Mouse (Mus musculus) embryo, embryonic 11 days (tissue): Measurements from ENCODE around the gene Ddx60.
A peak's percentile ranks its signal among the peaks of the same experiment; 100 is the strongest.
"Not testable (repeated sequence)": the region's sequence is repeated elsewhere in the genome, so short reads cannot be mapped to it uniquely, and the experiment has no call there.

Experiments used
- DNase-seq: peaks from one replicate; pipeline ENCODE4 v3.0.0-alpha.2; 2015

Ddx60 gene

GRCm38 (mm10) chr8:61927777-61928494 is at the start of gene Ddx60:
Ddx60 (plus strand) TSS chr8:61928087.
- DNase-seq: peak; percentile 42

- peak; percentile 68 for DNase-seq
These were observed 33.8 kb upstream of the Ddx60 start for GRCm38 (mm10) chr8:61894062-61894461.

DNA sequence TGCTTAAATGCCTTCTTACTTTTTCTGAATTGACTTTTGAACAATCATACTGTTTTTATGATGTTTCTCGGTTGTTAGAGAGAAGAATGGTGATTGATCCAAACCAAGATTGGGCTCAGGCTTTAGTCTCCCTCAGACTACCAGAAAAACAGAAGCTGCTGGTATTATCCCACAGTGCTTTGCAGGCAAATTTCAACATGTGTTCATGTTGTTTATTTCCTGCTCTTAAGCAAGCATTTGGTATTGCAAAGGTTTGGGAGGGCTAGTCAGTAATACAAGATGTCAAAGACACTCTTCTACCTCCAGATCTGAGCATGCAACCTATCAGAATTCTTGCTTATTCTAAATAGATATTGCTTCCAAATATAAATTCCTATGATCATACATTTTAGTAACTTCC is 31.1 kb upstream of the Ddx60 start:
- no peak for DNase-seq

DNA sequence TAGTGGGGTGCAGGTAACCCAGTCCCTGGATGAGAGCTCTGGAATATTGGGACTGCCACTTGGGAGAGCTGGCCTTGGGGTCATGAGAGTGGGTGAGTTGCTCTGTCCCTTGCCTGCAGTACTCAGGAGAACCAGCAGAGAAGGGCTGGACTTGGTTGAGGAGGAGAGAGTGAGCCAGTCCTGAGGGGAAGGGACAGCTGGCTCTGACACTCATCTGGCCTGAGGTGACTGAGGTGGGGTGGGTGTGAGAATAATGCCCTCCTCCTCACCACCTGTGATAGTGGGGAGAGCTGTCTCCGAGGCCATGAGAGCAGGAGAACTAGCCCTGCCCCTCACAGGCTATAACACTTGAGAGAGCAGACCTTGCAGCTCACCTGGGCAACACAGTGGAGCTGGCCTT is 30.5 kb upstream of the Ddx60 start:
- no peak for DNase-seq

DNA sequence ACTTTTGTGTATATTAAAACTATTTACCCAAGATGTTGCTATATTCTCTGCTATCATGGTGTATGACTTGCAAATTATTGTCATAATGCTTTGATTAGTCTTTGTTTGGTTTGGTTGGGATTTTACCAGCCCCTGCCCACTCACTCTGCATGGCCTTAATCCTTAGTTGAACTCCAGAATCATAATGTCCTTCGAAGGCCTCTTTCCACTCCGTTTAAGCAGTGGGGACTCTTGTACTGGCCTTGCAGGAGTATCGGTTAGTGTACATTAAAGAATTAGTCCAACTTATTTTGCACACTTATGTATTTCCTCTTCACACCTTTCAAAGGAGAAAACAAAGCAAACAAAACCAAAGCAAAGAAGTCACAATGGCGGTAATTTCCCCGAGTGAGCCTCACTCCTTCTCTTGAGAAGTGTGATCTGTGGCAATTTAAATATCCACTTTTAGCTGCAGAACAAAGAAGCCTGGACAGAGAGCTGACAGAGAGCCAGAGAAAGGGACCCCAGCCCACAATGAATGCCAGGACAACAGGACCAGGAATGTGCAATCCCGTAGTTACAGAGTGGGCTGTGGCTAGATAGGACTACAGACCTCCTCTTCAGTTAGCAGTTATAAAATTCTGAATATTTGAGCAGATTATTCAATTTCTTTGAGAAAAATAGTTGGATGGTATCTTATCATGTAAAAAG is 26.7 kb upstream of the Ddx60 start:
- peak; percentile 44 for DNase-seq

GRCm38 (mm10) chr8:61902521-61902920 is 25.4 kb upstream of the Ddx60 start, which contains the start of gene Palld:
Palld (minus strand) TSS chr8:61902690.
- no peak for DNase-seq

GRCm38 (mm10) chr8:61908303-61909215 is 19.3 kb upstream of the Ddx60 start:
- peak; percentile 47 for DNase-seq

DNA sequence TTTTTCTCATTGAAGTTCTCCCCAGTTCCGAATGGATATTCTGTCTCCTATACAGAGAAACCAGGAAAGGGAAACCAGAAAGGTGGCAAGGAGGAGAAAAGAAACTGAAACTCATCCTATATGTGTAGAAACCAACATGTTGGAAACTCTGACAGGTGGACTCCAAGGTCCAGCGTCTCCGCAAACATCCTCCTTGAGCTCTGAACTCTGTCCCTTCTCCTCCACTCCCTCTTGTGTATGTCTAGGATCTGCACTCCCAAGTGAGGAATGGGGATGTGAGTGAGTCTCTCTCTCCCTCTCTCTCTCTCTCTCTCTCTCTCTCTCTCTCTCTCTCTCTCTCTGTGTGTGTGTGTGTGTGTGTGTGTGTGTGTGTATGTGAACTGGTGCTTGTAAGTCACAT is 18.6 kb upstream of the Ddx60 start:
- no peak for DNase-seq

- no peak for DNase-seq
These were observed 15.1 kb upstream of the Ddx60 start for GRCm38 (mm10) chr8:61912817-61913216.

- DNase-seq: no peak
These were observed 13.9 kb upstream of the Ddx60 start for GRCm38 (mm10) chr8:61913957-61914356.

GRCm38 (mm10) chr8:61917287-61917686 is 10.6 kb upstream of the Ddx60 start:
- no peak for DNase-seq

GRCm38 (mm10) chr8:61919145-61919788 is 8.6 kb upstream of the Ddx60 start:
- no peak for DNase-seq

DNA sequence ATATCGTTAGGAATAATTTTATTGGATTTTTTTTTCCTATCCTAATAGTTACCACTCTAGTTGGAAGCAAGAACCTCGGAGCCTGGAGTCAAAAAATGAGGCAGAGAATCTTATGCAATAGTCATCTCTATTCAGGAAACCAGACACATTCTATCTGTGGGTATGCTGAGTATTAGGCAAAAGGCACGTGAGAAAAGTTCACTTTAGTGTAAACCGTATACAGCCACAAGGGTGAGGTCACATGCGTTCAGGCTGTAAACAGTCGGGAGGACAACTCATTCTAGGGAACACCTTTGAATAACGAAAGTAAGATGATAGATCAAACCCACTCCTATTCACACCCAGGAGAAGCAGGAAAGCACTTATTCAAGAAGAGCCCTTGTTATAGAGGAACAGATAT is 7.5 kb upstream of the Ddx60 start:
- DNase-seq: no peak

DNA sequence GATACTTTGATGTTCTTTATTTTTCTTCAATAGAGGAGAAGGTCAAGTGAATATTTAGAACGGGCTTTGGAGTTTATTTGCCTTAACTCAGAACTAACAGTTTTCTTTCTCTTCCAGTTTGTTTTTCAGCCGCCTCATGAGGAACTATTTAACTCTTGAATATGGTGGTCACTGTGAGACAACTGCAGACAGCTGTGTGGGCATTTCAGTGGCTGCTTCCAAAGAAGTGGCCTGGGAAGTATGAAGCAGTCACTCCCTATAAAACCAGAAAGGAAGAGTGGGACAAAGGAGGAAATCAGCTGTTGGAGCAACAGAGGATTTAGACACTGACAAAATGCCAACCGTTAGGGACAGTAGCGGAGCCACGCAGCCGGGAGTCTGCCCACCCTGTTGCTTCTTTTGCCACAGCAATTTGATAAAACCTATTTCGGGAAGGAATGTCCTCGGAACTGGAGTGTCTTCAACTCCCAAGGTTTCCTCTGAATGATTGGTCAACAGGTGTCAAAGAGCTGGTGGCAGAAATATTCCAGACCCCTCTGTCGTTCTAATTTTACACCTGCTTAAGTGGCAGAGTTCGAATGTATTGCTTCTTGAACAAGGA is 6.3 kb upstream of the Ddx60 start:
- DNase-seq: no peak

DNA sequence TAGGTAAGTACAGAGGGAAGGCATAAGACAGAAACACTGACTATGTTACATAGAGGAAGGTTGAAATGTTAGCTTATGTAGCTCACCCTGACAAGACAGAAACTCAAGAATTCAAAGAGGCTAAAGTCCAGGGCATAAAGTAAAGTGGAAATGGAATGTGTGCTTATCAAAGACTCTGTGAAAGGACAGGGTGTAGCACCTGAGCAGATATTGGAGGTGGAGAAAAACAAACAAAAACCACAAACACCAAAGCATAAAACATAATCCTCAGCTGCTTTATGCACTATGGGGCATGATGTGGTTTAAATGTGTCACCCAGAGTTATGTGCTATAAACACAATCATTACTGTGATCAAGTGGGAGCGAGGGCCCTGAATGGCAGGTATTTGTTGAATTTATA is 3.4 kb upstream of the Ddx60 start:
- no peak for DNase-seq

DNA sequence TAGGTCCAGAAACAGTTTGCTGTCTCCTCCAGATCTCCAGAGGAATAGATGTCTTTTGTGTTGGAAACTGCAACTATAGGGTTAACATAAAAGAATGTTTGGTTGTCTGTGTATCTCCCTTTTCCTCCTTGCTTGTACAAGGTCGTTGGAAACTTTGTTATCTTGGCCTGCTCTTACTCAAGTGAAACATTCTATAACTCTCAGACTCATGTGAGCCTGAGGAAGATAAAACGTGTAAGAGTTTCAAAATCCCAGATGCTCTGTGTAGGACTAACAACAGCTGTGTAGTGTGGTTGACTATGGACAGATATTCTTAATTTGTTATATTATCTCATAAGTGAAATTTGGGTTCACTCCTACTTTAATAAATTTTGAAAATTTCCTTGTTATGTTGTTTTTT is 5.4 kb downstream of the Ddx60 start:
- no peak for DNase-seq

GRCm38 (mm10) chr8:61937576-61937975 is 9.7 kb downstream of the Ddx60 start:
- no peak for DNase-seq

- not testable (repeated sequence) for DNase-seq
These were observed 36.9 kb downstream of the Ddx60 start for GRCm38 (mm10) chr8:61964591-61965375.

GRCm38 (mm10) chr8:61969581-61969980 is 41.7 kb downstream of the Ddx60 start:
- DNase-seq: peak; percentile 8

- DNase-seq: no peak
These were observed 57.1 kb downstream of the Ddx60 start for GRCm38 (mm10) chr8:61984941-61985340.

DNA sequence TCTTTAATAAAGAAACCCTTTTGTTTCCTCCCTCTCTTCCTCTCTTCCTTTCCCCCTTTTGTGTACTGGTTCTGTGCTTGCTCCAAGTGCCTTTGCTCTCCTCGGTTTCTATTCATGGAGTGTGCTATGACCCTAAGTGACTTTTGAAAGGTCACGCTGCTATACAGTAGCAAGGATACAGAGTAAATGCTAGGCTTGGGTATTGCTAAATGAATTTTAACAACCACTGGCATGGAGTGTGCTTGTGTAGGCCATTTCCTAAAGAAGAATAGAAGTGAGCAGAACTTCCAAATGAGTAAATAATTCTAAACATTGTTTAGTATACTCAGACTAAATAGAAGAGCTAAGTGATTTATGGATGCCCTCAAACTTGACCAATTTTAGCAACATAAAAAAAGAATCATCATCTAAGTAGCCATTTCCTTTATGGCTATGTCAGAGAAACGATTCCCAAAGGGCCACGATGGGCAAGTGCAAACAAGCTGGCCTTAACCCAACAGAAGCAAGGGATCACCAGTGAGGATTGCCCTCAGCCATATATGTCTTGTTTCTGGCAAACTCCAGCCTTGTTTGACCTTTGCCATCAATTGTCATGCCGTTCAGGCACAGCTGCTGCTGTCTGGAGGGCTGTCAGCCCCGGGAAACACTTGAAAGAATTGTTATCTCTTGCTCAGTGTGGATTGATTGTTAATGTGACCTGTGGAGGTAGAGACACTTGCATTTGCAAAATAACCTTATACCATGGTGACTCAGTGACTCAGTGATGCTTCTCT is 58.0 kb downstream of the Ddx60 start:
- peak; percentile 38 for DNase-seq
